Mouse (Mus musculus): Measurements from ENCODE around the gene Slc22a12. TPM values are rescaled to one million over a fixed set of nuclear protein-coding genes. Genes with fewer than 3 reads are reported as not detected.
A peak's percentile ranks its signal among the peaks of the same experiment; 100 is the strongest.

The Slc22a12 gene
- polyA plus RNA-seq, 1 experiment from 2014 or later, result not detected

DNA sequence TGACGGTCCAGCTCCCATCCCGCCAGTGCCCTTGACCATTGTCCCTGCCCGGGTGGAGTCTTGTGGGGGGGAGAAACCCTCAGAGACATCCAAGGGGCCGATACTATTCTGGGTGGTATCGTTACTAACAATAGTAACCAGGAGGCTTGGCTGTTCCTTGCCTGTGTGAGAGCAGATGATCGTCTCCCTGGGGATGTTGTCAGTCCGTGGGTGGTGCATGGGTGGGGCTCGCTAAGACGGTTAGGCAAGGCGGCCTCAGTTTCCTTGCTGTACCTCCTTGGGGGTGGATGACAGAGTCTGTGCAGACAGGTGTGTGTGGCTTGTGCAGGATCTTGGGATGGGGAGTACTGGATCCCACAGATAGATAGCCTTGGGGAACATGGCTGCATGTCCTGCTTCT lies 35.4 kb downstream of the Slc22a12 start:
- Histone ChIP-seq H3K4me3 (ENCODE audit: low read depth, low read length) (no peak overlapping the region), H3K4me1 (ENCODE audit: insufficient read depth) (peaks cover 6% of the 10 kb centered on the region; the same call in 1 of the 2 replicates), H3K27ac (ENCODE audit: low read depth) (no peak overlapping the region), H3K36me3 (ENCODE audit: insufficient read depth) (no peaks in the 10 kb centered on the region), H3K9me3 (ENCODE audit: low read depth, low read length) (no peaks in the 10 kb centered on the region), H3K4me2 (no peak overlapping the region), H3K27me3 (ENCODE audit: insufficient read depth, low read length) (peaks cover 24% of the 10 kb centered on the region), H3K9ac (no peak overlapping the region)
- no peak for TF ChIP-seq CTCF (IDR thresholded peaks at IDR 0.05; ENCODE audit: low read depth)
- ATAC-seq (ENCODE audit: insufficient read depth) (no peak), DNase-seq (no peak)
- 32% methylated on average over 10 of the region's 10 CpGs for WGBS

DNA sequence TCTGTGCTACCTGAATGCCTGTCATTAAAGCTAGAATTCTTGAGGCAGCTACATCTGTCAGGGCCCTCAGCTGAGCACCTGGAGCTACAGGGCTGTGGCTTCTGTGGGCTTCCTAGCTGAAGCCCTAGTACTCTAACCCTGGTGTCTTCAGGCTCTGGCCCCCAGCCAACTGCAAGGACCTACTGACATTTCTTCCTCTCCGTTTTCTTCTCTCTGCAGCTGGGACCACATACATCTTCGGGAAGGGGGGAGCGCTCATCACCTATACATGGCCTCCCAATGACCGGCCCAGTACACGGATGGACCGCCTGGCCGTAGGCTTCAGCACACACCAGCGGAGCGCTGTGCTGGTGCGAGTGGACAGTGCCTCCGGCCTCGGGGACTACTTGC lies 38.2 kb downstream of the Slc22a12 start:
- WGBS, result 71% methylated on average over 12 of the region's 12 CpGs
- Histone ChIP-seq H3K36me3 (ENCODE audit: insufficient read depth) (no peaks in the 10 kb centered on the region), H3K27me3 (ENCODE audit: insufficient read depth, low read length) (peaks cover 52% of the 10 kb centered on the region), H3K9ac (no peak overlapping the region), H3K4me3 (ENCODE audit: low read depth, low read length) (no peak overlapping the region), H3K4me1 (ENCODE audit: insufficient read depth) (peaks cover 10% of the 10 kb centered on the region; the same call in 1 of the 2 replicates), H3K27ac (ENCODE audit: low read depth) (no peak overlapping the region), H3K4me2 (no peak overlapping the region), H3K9me3 (ENCODE audit: low read depth, low read length) (no peaks in the 10 kb centered on the region)
- no peak for TF ChIP-seq CTCF (IDR thresholded peaks at IDR 0.05; ENCODE audit: low read depth)
- DNase-seq (peak; percentile 13), ATAC-seq (ENCODE audit: insufficient read depth) (no peak)

DNA sequence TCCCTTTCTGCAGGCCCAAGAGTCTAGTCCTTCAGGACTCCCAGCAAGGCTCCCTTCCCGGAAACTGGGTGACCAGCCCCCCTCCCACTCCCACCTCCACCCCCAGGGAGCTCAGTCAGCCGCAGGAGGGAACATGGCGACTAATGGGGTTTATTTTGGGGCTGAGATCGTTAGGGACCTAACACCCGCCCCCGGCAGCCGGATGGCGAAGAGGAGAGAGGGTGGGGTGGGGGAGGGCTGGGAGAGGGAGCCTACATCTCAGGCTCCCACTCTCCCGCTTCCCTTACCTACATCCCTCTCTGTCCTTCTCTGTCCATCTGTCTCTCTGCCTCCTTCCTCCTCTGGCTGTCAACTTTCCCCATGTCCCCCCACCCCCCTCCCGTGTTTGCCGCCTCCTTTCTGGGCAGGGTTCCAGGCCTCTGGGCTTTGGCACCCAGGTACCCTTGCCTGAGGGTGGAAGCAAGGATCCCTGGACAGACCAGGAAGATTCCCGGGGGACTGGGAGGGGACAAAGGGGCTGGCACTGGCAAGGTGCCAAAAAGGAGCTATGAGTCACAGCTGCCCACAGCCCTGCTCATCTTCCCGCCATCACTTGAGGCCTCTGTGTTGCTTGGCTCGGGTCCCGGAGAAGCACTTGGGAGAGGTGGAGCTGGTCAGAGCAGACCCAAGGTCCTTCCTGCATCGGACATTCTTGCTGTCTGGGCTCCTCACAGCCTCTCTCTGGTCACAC lies 38.7 kb downstream of the Slc22a12 start:
- Histone ChIP-seq H3K4me1 (ENCODE audit: insufficient read depth) (peaks cover 10% of the 10 kb centered on the region; the same call in 1 of the 2 replicates), H3K36me3 (ENCODE audit: insufficient read depth) (no peaks in the 10 kb centered on the region), H3K9ac (no peak overlapping the region), H3K27ac (ENCODE audit: low read depth) (no peak overlapping the region), H3K4me2 (no peak overlapping the region), H3K27me3 (ENCODE audit: insufficient read depth, low read length) (peaks cover 57% of the 10 kb centered on the region), H3K4me3 (ENCODE audit: low read depth, low read length) (no peak overlapping the region), H3K9me3 (ENCODE audit: low read depth, low read length) (no peaks in the 10 kb centered on the region)
- TF ChIP-seq CTCF (IDR thresholded peaks at IDR 0.05; ENCODE audit: low read depth), result no peak
- 13% methylated on average over 16 of the region's 16 CpGs for WGBS
- DNase-seq, result peak; percentile 70
- ATAC-seq (ENCODE audit: insufficient read depth), result peak; percentile 55

DNA sequence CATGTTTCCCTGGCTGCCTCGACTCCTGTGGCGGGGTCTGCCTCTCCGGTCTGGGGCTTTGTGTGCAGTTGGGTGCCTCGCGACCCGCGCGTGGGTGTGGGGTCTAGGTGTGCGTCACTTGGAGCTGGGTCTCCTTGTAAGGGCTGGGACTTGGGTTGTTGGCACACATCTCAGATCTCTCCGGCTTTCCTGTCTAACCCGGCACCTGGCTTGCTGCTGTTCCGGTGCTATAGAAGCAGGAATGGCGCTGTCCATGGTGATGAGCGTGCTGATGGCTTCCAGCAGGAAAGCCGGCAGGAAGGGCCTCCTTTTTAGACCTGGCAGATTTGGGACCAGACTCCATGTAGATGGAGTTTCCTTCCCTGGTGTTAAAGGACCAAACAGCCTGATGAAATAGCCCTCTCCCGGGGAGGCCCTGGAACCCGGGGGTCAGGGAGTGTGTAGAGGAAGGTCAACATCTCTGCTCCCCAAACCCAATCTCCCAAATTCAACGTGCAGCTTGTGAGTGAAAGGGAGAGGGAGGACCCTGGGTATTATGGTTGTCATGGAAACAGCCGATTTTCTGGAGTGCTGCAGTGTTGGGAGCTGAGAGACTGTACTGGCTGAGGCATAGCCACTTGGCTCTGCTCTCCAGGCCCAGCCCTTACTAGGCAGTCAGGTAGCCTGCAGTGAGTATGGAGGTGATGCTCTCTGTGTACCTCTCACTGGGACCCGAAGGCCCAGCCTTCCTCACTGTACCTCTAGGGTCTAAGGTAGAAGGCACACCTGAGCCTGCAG lies 40.1 kb downstream of the Slc22a12 start:
- TF ChIP-seq CTCF (IDR thresholded peaks at IDR 0.05; ENCODE audit: low read depth), result no peak
- ATAC-seq (ENCODE audit: insufficient read depth), result no peak
- H3K27me3 ChIP-seq (ENCODE audit: insufficient read depth, low read length), result peaks cover 67% of the 10 kb centered on the region

DNA sequence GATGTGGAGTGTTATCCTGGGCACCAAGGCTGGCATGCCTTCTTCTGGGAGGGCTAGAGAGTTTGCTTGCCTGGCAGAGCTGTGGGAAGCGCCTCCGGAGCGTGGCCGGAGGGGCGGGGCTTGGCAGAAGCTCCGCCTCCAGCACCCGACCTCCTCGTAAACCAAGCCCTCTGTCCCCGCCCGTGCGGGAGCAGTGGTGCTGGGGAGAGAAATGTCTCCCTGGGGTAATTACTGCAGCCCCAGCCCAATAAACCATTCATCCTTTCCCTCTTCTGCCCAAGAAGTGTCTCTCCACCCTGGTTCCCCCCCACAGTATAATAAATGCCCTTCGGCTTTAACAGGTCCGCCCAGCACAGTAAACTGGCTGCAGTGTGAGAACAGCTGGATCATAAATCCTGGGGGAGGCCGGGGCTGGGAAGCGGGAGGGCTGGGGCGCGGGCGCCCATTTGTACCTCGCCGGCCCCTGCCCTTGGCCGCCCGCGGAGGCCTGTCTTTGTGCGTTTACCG lies 40.7 kb downstream of the Slc22a12 start:
- Histone ChIP-seq H3K27me3 (ENCODE audit: insufficient read depth, low read length) (peaks cover 70% of the 10 kb centered on the region), H3K4me3 (ENCODE audit: low read depth, low read length) (peak overlapping the region; percentile 23; the same call in 1 of the 2 replicates), H3K27ac (ENCODE audit: low read depth) (no peak overlapping the region), H3K36me3 (ENCODE audit: insufficient read depth) (no peaks in the 10 kb centered on the region), H3K4me2 (peak overlapping the region; percentile 60), H3K9me3 (ENCODE audit: low read depth, low read length) (no peaks in the 10 kb centered on the region), H3K4me1 (ENCODE audit: insufficient read depth) (peaks cover 10% of the 10 kb centered on the region; the same call in 1 of the 2 replicates), H3K9ac (no peak overlapping the region)
- WGBS, result under 1% methylated on average over 25 of the region's 25 CpGs
- TF ChIP-seq CTCF (IDR thresholded peaks at IDR 0.05; ENCODE audit: low read depth), result no peak
- DNase-seq (peak; percentile 61), ATAC-seq (ENCODE audit: insufficient read depth) (no peak)

More for the DNA sequence above, 40.1 kb downstream of the Slc22a12 start:
- 3% methylated on average over 20 of the region's 20 CpGs for WGBS
- H3K9me3 ChIP-seq (ENCODE audit: low read depth, low read length), result no peaks in the 10 kb centered on the region
- H3K36me3 ChIP-seq (ENCODE audit: insufficient read depth), result no peaks in the 10 kb centered on the region
- H3K9ac ChIP-seq, result no peak overlapping the region
- peaks cover 10% of the 10 kb centered on the region; the same call in 1 of the 2 replicates for H3K4me1 ChIP-seq (ENCODE audit: insufficient read depth)
- H3K4me2 ChIP-seq, result peak overlapping the region; percentile 60
- H3K4me3 ChIP-seq (ENCODE audit: low read depth, low read length), result peak overlapping the region; percentile 23; the same call in 1 of the 2 replicates
- no peak overlapping the region for H3K27ac ChIP-seq (ENCODE audit: low read depth)
- DNase-seq, result peak; percentile 92

DNA sequence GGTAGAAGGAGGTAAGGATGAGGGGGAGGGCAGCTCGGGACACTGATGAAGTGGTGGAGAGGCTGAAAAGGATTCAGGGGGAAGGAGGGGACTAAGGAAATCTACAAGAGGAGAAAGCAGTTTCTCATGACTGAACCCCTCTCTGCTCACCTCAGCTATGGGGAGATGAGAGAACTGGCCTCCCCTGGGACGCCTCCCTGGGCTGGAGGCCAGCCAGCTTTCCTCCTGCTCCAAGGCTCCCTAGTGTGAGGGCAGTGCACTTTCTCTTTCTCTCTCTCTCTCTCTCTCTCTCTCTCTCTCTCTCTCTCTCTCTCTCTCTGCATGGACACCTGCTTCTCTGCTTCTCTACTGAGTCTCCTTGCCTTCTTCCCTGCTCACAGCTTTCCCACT lies 42.2 kb downstream of the Slc22a12 start:
- WGBS, result 19% methylated on average over 2 of the region's 2 CpGs
- H3K4me1 ChIP-seq (ENCODE audit: insufficient read depth), result peaks cover 10% of the 10 kb centered on the region; the same call in 1 of the 2 replicates

More for the DNA sequence above, 42.2 kb downstream of the Slc22a12 start:
- Histone ChIP-seq H3K27me3 (ENCODE audit: insufficient read depth, low read length) (peaks cover 80% of the 10 kb centered on the region), H3K4me3 (ENCODE audit: low read depth, low read length) (no peak overlapping the region), H3K36me3 (ENCODE audit: insufficient read depth) (no peaks in the 10 kb centered on the region), H3K4me2 (no peak overlapping the region), H3K9me3 (ENCODE audit: low read depth, low read length) (no peaks in the 10 kb centered on the region), H3K27ac (ENCODE audit: low read depth) (no peak overlapping the region), H3K9ac (no peak overlapping the region)
- DNase-seq (no peak), ATAC-seq (ENCODE audit: insufficient read depth) (no peak)
- TF ChIP-seq CTCF (IDR thresholded peaks at IDR 0.05; ENCODE audit: low read depth), result no peak
